Mouse (Mus musculus): ENCODE results near the gene Rsph3b. TPM values are rescaled to one million over a fixed set of nuclear protein-coding genes. Genes with fewer than 3 reads are reported as not detected.
"Not testable (repeated sequence)": the region's sequence is repeated elsewhere in the genome, so short reads cannot be mapped to it uniquely, and the experiment has no call there.

Gene Rsph3b
- polyA plus RNA-seq (2012; rRNA removed) = 18.4 and 21.0 TPM in 2 replicates
- polyA plus RNA-seq (2014; fragmentation: Nextera tagmentation; extraction: Ambion mirVana) = 42.5 and 44.0 TPM in 2 replicates

DNA sequence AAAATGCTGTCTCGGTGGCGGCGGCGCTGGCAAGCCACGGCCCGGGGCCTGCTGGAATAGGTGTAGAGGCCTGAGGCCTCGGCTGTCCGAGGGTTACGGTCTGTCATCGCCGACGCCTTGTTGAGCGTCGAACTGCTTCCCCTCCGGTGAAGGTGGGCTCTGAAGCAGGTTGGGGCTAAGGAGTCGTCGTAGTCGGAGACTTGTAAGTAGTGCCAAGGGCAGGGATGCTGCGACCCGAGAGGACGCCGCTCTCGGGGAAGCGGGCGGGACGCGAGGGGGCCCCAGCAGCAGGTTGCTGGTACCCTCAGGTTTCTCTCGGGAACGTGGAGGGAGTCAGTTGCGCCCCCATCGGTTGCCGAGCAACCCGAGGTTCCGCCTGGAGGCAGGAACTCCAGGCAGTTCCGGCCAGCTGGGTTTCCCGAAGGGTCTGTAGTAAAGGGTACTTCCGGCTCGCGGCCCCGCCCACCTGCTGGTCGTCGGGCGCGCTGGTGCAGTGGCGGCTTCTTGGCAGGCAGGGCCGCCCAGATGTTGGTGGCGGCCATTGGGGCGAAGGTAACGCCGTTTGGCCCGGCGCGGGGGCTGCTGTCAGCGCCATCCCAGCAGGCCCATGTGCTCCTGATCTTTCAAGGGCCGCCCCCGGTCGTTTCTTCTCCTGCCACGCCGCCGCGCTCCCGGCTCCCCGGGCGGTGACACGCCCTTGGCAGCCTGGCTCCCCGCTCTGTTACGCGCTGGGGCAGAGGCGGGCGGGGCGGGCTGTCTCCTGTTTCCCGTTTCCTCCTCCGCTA is at the start of gene Rsph3b:
Rsph3b (minus strand) TSS at position 699 of the 785 bp plus-strand sequence.
- H3K36me3 ChIP-seq (ENCODE audit: control insufficient read depth, insufficient read depth, low read length); H3K27me3 ChIP-seq (ENCODE audit: control insufficient read depth, insufficient read depth, low read length); H3K9me3 ChIP-seq (ENCODE audit: control insufficient read depth, low read length); H3K4me1 ChIP-seq (ENCODE audit: control insufficient read depth, insufficient read depth, low read length): not testable (repeated sequence)
- WGBS = under 1% methylated on average over 48 of the region's 73 CpGs
- H3K9ac ChIP-seq (ENCODE audit: low read depth, low read length, severe bottlenecking) = peak within 1 kb of the TSS; percentile 54
- H3K27ac ChIP-seq (replicated peaks; ENCODE audit: low read depth, low read length) = peak within 1 kb of the TSS; percentile 82
- peak; percentile 97 for ATAC-seq (ENCODE audit: low FRiP score, low read depth)
- H3K4me2 ChIP-seq (replicated peaks; ENCODE audit: low read depth, low read length, severe bottlenecking) = peak within 1 kb of the TSS; percentile 49
- peak; percentile 90 for DNase-seq (ENCODE audit: low spot score)
- H3K4me3 ChIP-seq (replicated peaks; ENCODE audit: low read length) = peak within 1 kb of the TSS; percentile 50

DNA sequence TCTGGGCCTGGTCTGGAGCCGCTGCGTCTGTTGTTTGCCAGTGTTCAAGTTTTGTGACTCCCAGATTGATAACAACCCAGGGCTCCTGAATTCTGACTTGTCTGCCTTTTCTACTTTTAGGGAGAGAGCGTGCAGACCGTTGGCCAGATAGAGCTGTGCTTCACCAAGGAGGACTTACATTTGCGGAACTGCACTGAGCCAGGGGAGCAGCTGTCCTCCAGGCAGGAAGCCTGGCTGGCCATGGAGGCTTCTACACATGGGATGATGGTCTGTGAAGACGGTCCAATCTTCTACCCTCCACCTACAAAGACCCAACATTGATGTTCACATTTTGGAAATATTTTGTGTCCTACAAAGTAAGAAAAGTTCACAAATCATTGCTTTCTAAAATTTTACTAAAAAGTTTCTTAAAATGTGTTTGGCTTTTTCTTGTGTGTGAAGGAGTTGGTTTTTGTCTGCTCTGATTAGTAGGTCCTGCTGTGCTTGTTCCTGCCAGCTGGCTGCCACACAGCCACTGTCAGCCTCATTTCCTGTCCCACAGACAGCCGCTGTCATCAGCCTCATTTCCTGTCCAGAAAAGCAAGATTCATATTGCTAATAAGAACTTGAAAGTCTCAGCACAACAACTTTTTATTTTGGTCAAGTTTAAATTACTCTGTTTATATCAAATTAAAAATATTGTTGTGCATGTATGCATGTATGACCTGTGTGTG is 49.5 kb upstream of the Rsph3b start:
- H3K27me3 ChIP-seq (ENCODE audit: control insufficient read depth, insufficient read depth, low read length); H3K4me2 ChIP-seq (replicated peaks; ENCODE audit: low read depth, low read length, severe bottlenecking); H3K9ac ChIP-seq (ENCODE audit: low read depth, low read length, severe bottlenecking); H3K27ac ChIP-seq (replicated peaks; ENCODE audit: low read depth, low read length); H3K4me3 ChIP-seq (replicated peaks; ENCODE audit: low read length); H3K4me1 ChIP-seq (ENCODE audit: control insufficient read depth, insufficient read depth, low read length); H3K9me3 ChIP-seq (ENCODE audit: control insufficient read depth, low read length); H3K36me3 ChIP-seq (ENCODE audit: control insufficient read depth, insufficient read depth, low read length); ATAC-seq (ENCODE audit: low FRiP score, low read depth); DNase-seq (ENCODE audit: low spot score): not testable (repeated sequence)
- 40% methylated on average over 1 of the region's 7 CpGs for WGBS

DNA sequence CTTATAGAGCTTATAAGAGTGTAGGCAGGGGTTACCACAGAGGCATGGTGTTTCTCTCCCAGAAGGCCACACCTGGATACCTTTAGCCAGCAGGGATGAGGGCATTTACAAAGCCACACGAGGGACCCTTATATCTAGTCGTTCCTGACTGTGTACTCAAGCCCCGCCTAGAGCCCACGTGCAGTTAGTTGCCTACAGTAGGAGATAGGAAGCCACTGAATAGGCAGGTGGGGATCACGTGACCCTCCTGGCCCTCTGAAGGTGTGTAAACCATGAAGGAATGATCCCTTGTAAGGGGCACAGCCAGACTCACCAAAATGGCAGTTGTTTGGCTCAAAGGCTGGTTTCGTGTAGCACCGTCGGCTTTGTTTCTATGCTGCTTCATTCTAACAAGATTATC is 48.3 kb upstream of the Rsph3b start:
- ATAC-seq (ENCODE audit: low FRiP score, low read depth); H3K9ac ChIP-seq (ENCODE audit: low read depth, low read length, severe bottlenecking); DNase-seq (ENCODE audit: low spot score); H3K9me3 ChIP-seq (ENCODE audit: control insufficient read depth, low read length); H3K4me2 ChIP-seq (replicated peaks; ENCODE audit: low read depth, low read length, severe bottlenecking); H3K27me3 ChIP-seq (ENCODE audit: control insufficient read depth, insufficient read depth, low read length); H3K4me1 ChIP-seq (ENCODE audit: control insufficient read depth, insufficient read depth, low read length); H3K27ac ChIP-seq (replicated peaks; ENCODE audit: low read depth, low read length); H3K36me3 ChIP-seq (ENCODE audit: control insufficient read depth, insufficient read depth, low read length); H3K4me3 ChIP-seq (replicated peaks; ENCODE audit: low read length): not testable (repeated sequence)
- 86% methylated on average over 8 of the region's 8 CpGs for WGBS

DNA sequence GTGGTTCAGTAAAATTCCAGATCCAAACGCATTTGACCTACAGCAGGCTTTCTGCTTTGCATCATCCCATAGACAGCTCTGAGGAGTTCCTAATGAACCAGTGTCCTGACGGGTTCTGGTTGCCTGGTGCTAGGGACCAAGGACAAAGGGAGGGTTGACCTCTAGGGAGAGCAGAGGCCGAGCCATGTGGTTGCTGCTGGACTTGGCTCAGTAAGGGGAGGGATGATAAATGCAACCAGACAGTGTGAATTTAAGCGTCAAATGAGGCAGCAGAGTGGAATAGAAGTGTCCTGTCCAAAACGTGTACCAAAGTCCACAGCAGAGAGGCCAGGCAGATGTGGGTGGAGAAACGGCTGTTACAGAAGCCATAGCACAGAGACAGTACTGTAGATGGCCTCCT is 47.0 kb upstream of the Rsph3b start:
- no CpG with 5 or more reads among the region's 6 CpGs for WGBS
- H3K27ac ChIP-seq (replicated peaks; ENCODE audit: low read depth, low read length); H3K27me3 ChIP-seq (ENCODE audit: control insufficient read depth, insufficient read depth, low read length); H3K4me2 ChIP-seq (replicated peaks; ENCODE audit: low read depth, low read length, severe bottlenecking); H3K9ac ChIP-seq (ENCODE audit: low read depth, low read length, severe bottlenecking); H3K4me1 ChIP-seq (ENCODE audit: control insufficient read depth, insufficient read depth, low read length); H3K4me3 ChIP-seq (replicated peaks; ENCODE audit: low read length); H3K36me3 ChIP-seq (ENCODE audit: control insufficient read depth, insufficient read depth, low read length); H3K9me3 ChIP-seq (ENCODE audit: control insufficient read depth, low read length); ATAC-seq (ENCODE audit: low FRiP score, low read depth); DNase-seq (ENCODE audit: low spot score): not testable (repeated sequence)

DNA sequence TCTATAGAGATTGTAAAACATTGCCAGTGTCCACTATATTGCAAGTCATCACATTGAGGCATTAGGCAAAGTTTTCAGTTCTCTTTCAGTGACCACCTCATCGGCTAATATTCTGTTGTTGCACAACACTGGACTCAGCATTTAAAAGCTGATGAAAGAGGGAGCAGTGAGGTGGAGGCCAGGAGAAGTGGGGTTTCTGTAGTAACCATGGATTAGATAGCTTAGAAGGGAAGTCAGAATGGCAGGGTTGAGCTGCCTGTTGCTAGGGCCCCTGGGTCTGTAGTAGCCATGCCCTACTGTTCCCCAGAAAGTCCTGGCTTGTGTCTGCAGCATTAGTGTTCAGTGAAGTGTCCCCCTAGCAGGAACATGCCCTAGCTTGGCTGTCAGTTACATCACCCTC is 37.6 kb upstream of the Rsph3b start:
- H3K4me1 ChIP-seq (ENCODE audit: control insufficient read depth, insufficient read depth, low read length); DNase-seq (ENCODE audit: low spot score); H3K9ac ChIP-seq (ENCODE audit: low read depth, low read length, severe bottlenecking); ATAC-seq (ENCODE audit: low FRiP score, low read depth); H3K27me3 ChIP-seq (ENCODE audit: control insufficient read depth, insufficient read depth, low read length); H3K9me3 ChIP-seq (ENCODE audit: control insufficient read depth, low read length); H3K36me3 ChIP-seq (ENCODE audit: control insufficient read depth, insufficient read depth, low read length); H3K4me3 ChIP-seq (replicated peaks; ENCODE audit: low read length); H3K4me2 ChIP-seq (replicated peaks; ENCODE audit: low read depth, low read length, severe bottlenecking); H3K27ac ChIP-seq (replicated peaks; ENCODE audit: low read depth, low read length): not testable (repeated sequence)
- 92% methylated on average over 1 of the region's 1 CpGs for WGBS

DNA sequence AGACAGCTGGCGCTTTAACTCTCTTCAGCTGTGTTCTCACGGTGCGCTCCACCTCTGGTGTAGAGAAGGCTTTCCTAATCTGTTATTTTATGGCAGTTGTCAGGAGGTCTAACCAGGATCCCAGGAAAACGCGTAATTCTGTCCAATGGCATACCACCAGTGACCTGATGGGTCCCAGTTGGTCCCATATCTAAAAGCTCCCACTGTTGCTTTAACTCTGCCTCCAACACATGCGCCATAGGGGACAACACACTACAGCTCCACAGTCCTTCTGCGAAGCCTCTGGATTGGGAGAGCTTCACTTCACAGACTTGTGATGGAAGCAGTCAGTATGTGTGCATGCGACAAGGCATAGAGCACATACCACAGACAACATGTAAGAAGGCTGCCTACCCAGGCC is 31.7 kb upstream of the Rsph3b start:
- not testable (repeated sequence) for ATAC-seq (ENCODE audit: low FRiP score, low read depth); DNase-seq (ENCODE audit: low spot score); H3K27ac ChIP-seq (replicated peaks; ENCODE audit: low read depth, low read length); H3K4me3 ChIP-seq (replicated peaks; ENCODE audit: low read length); H3K9ac ChIP-seq (ENCODE audit: low read depth, low read length, severe bottlenecking); H3K27me3 ChIP-seq (ENCODE audit: control insufficient read depth, insufficient read depth, low read length); H3K36me3 ChIP-seq (ENCODE audit: control insufficient read depth, insufficient read depth, low read length); H3K9me3 ChIP-seq (ENCODE audit: control insufficient read depth, low read length); H3K4me1 ChIP-seq (ENCODE audit: control insufficient read depth, insufficient read depth, low read length); H3K4me2 ChIP-seq (replicated peaks; ENCODE audit: low read depth, low read length, severe bottlenecking)
- 80% methylated on average over 5 of the region's 8 CpGs for WGBS

DNA sequence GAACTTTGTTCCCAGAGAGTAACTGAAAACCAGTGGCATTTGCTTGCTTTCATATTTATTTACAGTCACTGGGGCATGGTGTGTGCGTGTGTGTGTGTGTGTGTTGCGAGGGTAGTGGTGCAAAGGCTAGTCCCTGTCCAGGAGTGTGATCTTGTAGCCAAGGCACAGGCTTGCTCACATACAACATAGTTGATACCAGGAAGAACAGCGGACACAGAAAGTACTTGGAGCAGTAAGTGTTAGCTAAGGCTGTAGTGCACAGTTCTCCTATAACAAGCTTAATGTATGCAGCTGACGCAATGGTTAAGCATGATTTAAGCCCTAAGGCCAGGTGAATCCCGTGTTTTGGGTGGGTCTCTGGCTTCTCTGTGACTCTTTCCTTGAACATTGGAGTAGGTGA is 30.9 kb upstream of the Rsph3b start:
- not testable (repeated sequence) for ATAC-seq (ENCODE audit: low FRiP score, low read depth); DNase-seq (ENCODE audit: low spot score); H3K4me1 ChIP-seq (ENCODE audit: control insufficient read depth, insufficient read depth, low read length); H3K9me3 ChIP-seq (ENCODE audit: control insufficient read depth, low read length); H3K27me3 ChIP-seq (ENCODE audit: control insufficient read depth, insufficient read depth, low read length); H3K27ac ChIP-seq (replicated peaks; ENCODE audit: low read depth, low read length); H3K36me3 ChIP-seq (ENCODE audit: control insufficient read depth, insufficient read depth, low read length)
- WGBS = 11% methylated on average over 4 of the region's 5 CpGs
- H3K4me3 ChIP-seq (replicated peaks; ENCODE audit: low read length) = peak overlapping the region; percentile 46
- H3K9ac ChIP-seq (ENCODE audit: low read depth, low read length, severe bottlenecking) = peak overlapping the region; percentile 62; the same call in 1 of the 2 replicates
- peak overlapping the region; percentile 49 for H3K4me2 ChIP-seq (replicated peaks; ENCODE audit: low read depth, low read length, severe bottlenecking)
